Mouse (Mus musculus) stomach, embryonic 16.5 days (tissue): Measurements from ENCODE around the gene Ddx11. TPM values are rescaled to one million over a fixed set of nuclear protein-coding genes. Genes with fewer than 3 reads are reported as not detected.
"Not testable (repeated sequence)": the region's sequence is repeated elsewhere in the genome, so short reads cannot be mapped to it uniquely, and the experiment has no call there.

ENCODE experiments used
- ATAC-seq: fragments of 200-750 bp; cut with Nextera tagmentation; 2 replicates; pipeline ENCODE4 v1.8.0; 2017; ENCODE audit warnings: moderate number of reproducible peaks, moderate TSS enrichment; ENCODE audit not compliant: insufficient read depth, low FRiP score
- H3K27ac ChIP-seq: fragments of 300-500 bp; sonication (generic); 2 replicates; pipeline ENCODE4 v1.5.1; 2014; ENCODE audit warnings: low read length
- H3K27me3 ChIP-seq: fragments of 300-500 bp; sonication (generic); 2 replicates; pipeline ENCODE4 v1.6.1; 2014; ENCODE audit warnings: low read length, control low read depth, mixed read lengths; ENCODE audit not compliant: control insufficient read depth, insufficient read depth
- H3K36me3 ChIP-seq: fragments of 300-500 bp; sonication (generic); 2 replicates; pipeline ENCODE4 v1.6.1; 2014; ENCODE audit warnings: low read length; ENCODE audit not compliant: control insufficient read depth, insufficient read depth
- H3K4me1 ChIP-seq: fragments of 300-500 bp; sonication (generic); 2 replicates; pipeline ENCODE4 v1.6.1; 2014; ENCODE audit warnings: low read length, control low read depth, mixed read lengths; ENCODE audit not compliant: control insufficient read depth, insufficient read depth
- H3K4me2 ChIP-seq: fragments of 300-500 bp; sonication (generic); 2 replicates; pipeline ENCODE4 v1.6.1; 2014; ENCODE audit warnings: low read depth, low read length, mixed read lengths
- H3K4me3 ChIP-seq: fragments of 300-500 bp; sonication (generic); replicated peaks from 2 replicates; pipeline ENCODE4 v1.5.1; 2014; ENCODE audit warnings: mild to moderate bottlenecking, low read length
- H3K9ac ChIP-seq: fragments of 300-500 bp; sonication (generic); 2 replicates; pipeline ENCODE4 v1.6.1; 2014; ENCODE audit warnings: low read length
- H3K9me3 ChIP-seq: fragments of 300-500 bp; sonication (generic); replicated peaks from 2 replicates; pipeline ENCODE4 v1.6.1; 2016; ENCODE audit warnings: low read length, control low read depth; ENCODE audit not compliant: control insufficient read depth
- whole genome bisulfite sequencing: fragments of 180-500 bp; shearing (Covaris S2); extraction: QIAGEN DNeasy Blood & Tissue Kit; methylation state at CpG from one replicate; pipeline ENCODE4 v1.1.7; 2014; 5-methylcytosine and 5-hydroxymethylcytosine counted together
- polyA plus RNA-seq: library from polyadenylated mRNA; unstranded; fragments of >200 nt; fragmentation: Nextera tagmentation; extraction: Ambion mirVana; gene quantifications from 2 replicates; pipeline ENCODE4 v1.2.1, GENCODE M21; 2015

Gene Ddx11
- polyA plus RNA-seq, 1 experiment from 2014 or later = 20.1 TPM

DNA sequence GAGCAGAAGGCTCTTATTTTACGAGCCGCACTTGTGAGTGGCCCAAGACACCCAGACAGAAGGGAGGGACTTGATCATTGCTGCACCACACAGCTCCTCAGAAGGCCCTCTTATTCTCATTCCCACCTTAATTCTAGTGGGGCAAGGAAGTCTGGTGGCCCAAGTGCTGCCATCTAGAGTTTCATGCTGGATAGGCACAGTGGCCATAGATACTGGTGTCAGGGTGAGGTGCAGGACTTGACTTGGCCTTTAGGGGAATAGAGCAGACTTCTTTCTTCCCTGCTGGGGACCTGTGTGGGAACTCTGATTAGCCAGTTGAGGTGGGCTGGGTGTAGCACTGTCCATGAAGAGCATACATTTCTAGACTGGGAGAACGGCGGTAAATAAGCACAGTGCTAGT is 7.9 kb downstream of the Ddx11 start:
- Histone ChIP-seq H3K9ac (no peak overlapping the region), H3K36me3 (peaks cover 52% of the 10 kb centered on the region), H3K27me3 (no peaks in the 10 kb centered on the region), H3K4me1 (no peaks in the 10 kb centered on the region), H3K4me3 (no peak overlapping the region), H3K27ac (no peak overlapping the region), H3K9me3 (0 out of 2 replicates have a peak, but pooled peaks cover 5% of the 10 kb centered on the region), H3K4me2 (no peak overlapping the region)
- ATAC-seq = no peak; the same call in 1 of the 2 replicates
- 99% methylated on average over 4 of the region's 4 CpGs for WGBS

DNA sequence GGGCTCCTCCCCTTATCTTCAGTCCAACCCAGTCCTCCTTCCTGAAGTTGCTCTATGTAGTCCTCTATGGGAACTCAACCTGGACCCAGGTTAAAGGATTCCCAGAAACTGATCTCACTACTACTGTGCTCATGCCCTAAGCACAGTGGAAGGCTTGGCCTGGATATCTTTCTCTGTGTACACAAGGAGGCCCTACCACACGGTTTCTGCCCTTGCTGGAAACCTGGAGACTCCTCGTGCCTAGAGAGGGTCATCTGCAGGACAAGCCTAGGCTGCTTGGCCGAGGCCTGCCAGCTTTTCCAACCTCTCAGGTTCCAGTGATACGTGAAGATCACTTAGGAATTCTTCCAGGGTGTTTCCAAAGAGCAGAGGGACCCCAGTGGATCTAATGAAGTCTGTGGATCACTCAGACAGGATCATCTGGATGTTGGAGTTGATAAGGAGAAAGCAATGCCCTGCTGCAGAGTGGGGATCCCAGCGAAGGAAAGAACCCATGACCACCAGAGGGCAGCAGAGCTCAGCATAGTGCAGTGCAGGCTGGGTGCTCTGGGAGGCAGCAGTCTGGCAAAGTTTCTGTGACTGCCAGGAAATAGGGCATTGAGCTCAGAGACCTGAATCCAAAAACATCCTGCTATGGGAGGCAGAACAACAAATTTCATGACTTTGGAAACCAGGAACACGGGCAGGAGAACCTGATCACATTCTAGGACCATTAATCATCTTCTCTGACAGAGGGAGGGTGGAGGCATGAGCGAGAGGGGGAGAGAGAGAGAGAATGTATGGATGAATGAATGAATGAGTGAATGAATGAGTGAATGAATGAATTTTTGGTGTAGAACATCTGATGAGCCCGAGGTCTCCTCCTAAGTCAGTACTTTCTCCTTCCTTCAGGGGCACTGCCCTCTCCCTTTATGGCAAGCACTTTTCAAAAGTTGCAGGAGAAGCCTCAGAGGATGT is 29.7 kb downstream of the Ddx11 start:
- H3K9ac ChIP-seq, H3K4me1 ChIP-seq, H3K4me2 ChIP-seq, H3K27me3 ChIP-seq, H3K4me3 ChIP-seq, H3K9me3 ChIP-seq, H3K27ac ChIP-seq: not testable (repeated sequence)
- WGBS = 68% methylated on average over 5 of the region's 8 CpGs
- ATAC-seq = peak; percentile 78; the same call in 1 of the 2 replicates
- peaks cover 11% of the 10 kb centered on the region for H3K36me3 ChIP-seq

DNA sequence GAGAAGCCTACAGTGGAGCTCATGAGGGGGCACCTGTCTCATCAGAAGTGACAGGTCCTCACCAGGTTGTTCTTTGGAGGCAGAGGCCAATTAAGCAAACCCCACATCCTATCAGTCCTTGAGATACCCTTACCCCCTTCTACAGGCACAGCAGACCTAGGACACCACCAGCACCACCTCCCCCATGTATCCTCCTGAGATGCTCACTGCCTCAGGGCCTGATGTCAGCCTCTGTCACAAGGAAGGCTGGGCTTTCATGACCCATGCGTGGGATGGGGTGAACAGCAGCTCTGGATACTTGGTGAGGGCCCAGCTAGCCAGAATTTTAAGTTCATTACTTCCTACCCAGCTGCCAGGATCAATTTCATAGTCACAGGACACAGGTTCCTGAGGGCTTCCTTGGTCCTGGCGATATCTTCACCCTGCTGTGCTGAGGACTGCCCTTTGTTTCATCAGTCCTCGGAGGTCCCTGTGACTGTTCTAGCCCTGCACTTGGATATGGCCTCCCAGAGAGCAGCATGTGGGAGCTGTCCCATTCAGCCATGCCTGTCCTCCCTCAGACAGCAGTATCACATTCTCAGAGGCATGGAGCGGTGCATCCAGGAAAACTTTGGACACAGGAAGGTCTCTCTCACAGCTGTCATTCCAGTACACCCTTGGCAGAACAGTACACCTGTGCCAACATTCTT is 30.6 kb downstream of the Ddx11 start:
- peaks cover 11% of the 10 kb centered on the region for H3K36me3 ChIP-seq
- H3K4me3 ChIP-seq, H3K27me3 ChIP-seq, H3K9ac ChIP-seq, H3K4me2 ChIP-seq, ATAC-seq, H3K27ac ChIP-seq, H3K4me1 ChIP-seq, H3K9me3 ChIP-seq: not testable (repeated sequence)
- 84% methylated on average over 4 of the region's 4 CpGs for WGBS

DNA sequence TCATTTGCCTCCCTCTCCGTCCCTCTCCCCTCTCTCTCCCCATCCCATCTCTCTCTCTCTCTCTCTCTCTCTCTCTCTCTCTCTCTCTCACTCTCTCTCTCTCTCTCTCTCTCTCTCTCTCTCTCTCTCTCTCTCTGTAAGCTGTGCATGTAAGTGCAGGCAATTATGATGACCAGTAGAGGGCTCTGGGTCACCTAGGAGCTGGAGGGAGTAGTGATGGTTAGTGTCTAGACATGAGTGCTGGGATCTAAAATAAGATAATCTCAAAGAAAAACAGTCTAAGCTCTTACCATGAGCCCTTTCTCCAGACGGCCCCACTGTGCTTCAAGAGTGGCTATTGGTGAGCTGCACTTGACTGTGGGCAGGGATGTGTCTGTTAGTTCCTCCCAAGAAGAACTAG is 31.6 kb downstream of the Ddx11 start:
- Histone ChIP-seq H3K4me2 (no peak overlapping the region), H3K4me1 (no peaks in the 10 kb centered on the region), H3K36me3 (peaks cover 10% of the 10 kb centered on the region), H3K27ac (no peak overlapping the region), H3K9me3 (no peaks in the 10 kb centered on the region), H3K27me3 (no peaks in the 10 kb centered on the region), H3K4me3 (no peak overlapping the region), H3K9ac (no peak overlapping the region)
- ATAC-seq = no peak
- 67% methylated on average over 2 of the region's 2 CpGs for WGBS

DNA sequence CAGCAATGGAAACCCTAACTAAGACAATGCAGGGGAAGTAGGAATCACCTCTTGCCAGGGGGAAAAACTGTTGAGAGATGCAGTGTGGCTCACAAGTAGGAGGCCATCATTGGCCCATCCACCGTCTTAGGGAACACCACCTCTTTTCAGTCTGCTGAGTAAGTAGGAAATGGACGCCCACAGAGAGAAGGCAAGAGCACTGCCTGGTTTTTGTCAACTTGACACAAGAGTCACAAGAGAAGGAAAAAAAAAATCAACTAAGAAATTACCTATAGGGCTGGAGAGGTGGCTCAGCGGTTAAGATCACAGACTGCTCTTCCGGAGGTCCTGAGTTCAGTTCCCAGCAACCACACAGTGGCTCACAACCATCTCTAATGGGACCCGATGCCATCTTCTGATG is 35.0 kb downstream of the Ddx11 start:
- no peak overlapping the region for H3K4me3 ChIP-seq
- H3K9me3 ChIP-seq = no peaks in the 10 kb centered on the region
- no peak for ATAC-seq
- WGBS = 88% methylated on average over 5 of the region's 5 CpGs
- H3K4me1 ChIP-seq = no peaks in the 10 kb centered on the region
- no peak overlapping the region for H3K27ac ChIP-seq
- no peak overlapping the region for H3K9ac ChIP-seq
- H3K4me2 ChIP-seq = no peak overlapping the region
- no peaks in the 10 kb centered on the region for H3K36me3 ChIP-seq
- no peaks in the 10 kb centered on the region for H3K27me3 ChIP-seq

DNA sequence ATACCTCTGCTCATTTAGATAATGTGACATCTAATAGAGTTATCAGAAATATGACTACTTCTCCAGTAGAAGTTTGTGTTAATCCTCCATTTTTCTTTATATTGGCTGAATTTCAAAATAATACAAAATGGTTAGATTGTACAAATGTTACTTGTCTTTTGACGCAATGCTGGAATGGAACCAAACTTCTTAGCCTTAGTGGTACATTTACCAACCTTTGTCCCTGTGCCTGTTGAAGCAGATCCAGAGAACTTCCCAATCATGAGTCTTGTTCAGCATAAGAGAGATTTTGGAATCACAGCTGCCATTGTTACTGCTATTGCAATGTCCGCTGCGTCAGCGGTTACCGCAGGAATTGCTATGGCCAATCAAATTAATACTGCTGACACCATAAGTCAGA is 43.8 kb downstream of the Ddx11 start:
- not testable (repeated sequence) for H3K9me3 ChIP-seq, H3K4me3 ChIP-seq, H3K36me3 ChIP-seq, H3K4me2 ChIP-seq, ATAC-seq, H3K27ac ChIP-seq, H3K27me3 ChIP-seq, H3K9ac ChIP-seq, H3K4me1 ChIP-seq
- WGBS = 95% methylated on average over 5 of the region's 5 CpGs

DNA sequence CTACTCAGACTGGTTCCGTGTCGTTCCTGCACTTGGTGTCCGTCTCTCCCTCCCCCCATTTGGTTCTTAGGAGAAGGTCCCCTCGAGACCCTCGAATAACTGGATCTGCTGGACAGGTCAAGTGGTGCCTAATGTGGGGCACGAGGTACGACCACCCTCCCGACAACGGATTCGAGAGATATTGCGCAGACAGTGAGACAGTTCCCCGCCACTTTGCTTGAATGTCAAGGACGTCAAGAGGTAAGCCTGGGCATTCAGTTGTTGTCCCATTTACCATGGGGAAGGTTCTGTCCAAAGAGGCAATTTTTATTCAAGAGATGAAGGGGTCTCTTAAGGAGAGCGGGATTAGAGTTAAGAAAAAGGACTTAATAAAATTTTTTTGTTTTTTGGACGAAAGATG is 47.7 kb downstream of the Ddx11 start:
- H3K4me2 ChIP-seq, H3K36me3 ChIP-seq, H3K27me3 ChIP-seq, H3K4me1 ChIP-seq, H3K9me3 ChIP-seq, H3K4me3 ChIP-seq, ATAC-seq, H3K9ac ChIP-seq, H3K27ac ChIP-seq: not testable (repeated sequence)
- 95% methylated on average over 15 of the region's 15 CpGs for WGBS

DNA sequence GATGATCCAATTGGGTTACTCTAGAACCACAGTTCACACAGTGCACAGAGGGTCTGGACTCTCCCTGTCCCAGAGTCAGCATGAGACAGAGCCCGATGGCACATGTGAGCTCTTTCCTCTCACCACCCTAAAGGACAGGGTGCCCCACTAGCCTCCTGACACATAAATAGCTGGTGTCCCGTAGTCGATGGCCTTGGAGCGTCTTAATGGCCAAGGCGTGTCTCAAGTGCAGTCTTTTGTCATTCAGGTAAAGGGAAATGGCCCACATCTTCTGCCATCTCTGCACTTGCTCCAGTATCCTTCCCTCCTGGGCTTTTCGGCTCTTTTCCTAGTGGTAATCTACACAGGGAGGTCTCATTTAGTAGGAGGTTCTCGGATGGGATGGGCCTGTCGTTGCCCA is 67.3 kb downstream of the Ddx11 start:
- WGBS = 83% methylated on average over 8 of the region's 8 CpGs

DNA sequence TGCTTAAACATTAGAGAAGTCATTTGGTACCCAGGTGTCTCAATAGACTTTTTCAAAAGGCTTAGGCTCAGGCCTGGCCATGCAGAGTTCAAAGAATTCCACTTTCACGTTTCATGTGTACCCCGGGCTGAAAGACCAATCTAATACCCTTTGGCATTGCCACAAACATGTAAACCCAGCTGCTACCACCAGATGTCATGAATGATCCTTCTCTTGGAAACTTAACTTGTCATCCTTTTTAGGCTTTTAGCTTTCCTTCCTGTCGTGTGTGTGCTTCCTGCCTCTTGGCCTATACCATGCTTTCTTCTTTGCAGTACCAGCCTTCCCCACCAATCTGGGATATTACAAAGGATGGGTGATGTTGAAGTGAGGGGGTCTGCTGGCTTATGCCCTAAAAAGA is 73.7 kb downstream of the Ddx11 start:
- no peak overlapping the region for H3K4me3 ChIP-seq
- no peaks in the 10 kb centered on the region for H3K9me3 ChIP-seq
- H3K27me3 ChIP-seq = no peaks in the 10 kb centered on the region
- no peaks in the 10 kb centered on the region for H3K4me1 ChIP-seq
- no peak for ATAC-seq
- H3K9ac ChIP-seq = no peak overlapping the region
- H3K27ac ChIP-seq = no peak overlapping the region
- no peaks in the 10 kb centered on the region for H3K36me3 ChIP-seq
- 40% methylated on average over 3 of the region's 3 CpGs for WGBS
- no peak overlapping the region for H3K4me2 ChIP-seq

More for the DNA sequence above, 67.3 kb downstream of the Ddx11 start:
- Histone ChIP-seq H3K4me3 (no peak overlapping the region), H3K4me1 (no peaks in the 10 kb centered on the region), H3K4me2 (no peak overlapping the region), H3K27me3 (no peaks in the 10 kb centered on the region), H3K9ac (no peak overlapping the region), H3K36me3 (no peaks in the 10 kb centered on the region), H3K9me3 (no peaks in the 10 kb centered on the region), H3K27ac (no peak overlapping the region)
- ATAC-seq = no peak
